Mouse (Mus musculus) neural tube, embryonic 15.5 days (tissue): ENCODE measurements at regions not wholly inside any gene's neighbourhood (a gene's known extent, or its start where the extent isn't known, plus 50 kb on each side); places are given as distances from the start of the nearest gene placed in this dataset.

Experiments
- ATAC-seq: fragments of 200-750 bp; cut with Nextera tagmentation; 2 replicates; pipeline ENCODE4 v1.8.0; 2017; ENCODE audit warnings: mild to moderate bottlenecking, moderate TSS enrichment, moderate library complexity; ENCODE audit not compliant: low FRiP score
- H3K27ac ChIP-seq: fragments of 300-500 bp; sonication (generic); replicated peaks from 2 replicates; pipeline ENCODE4 v1.5.1; 2015; ENCODE audit warnings: mild to moderate bottlenecking, inconsistent platforms
- H3K27me3 ChIP-seq: fragments of 300-500 bp; sonication (generic); replicated peaks from 2 replicates; pipeline ENCODE4 v1.6.1; 2015; ENCODE audit warnings: inconsistent platforms
- H3K36me3 ChIP-seq: fragments of 300-500 bp; sonication (generic); 2 replicates; pipeline ENCODE4 v1.6.1; 2015; ENCODE audit warnings: inconsistent platforms
- H3K4me1 ChIP-seq: fragments of 300-500 bp; sonication (generic); 2 replicates; pipeline ENCODE4 v1.6.1; 2015; ENCODE audit warnings: inconsistent platforms
- H3K4me2 ChIP-seq: fragments of 300-500 bp; sonication (generic); 2 replicates; pipeline ENCODE4 v1.6.1; 2015; ENCODE audit warnings: inconsistent platforms, mild to moderate bottlenecking, moderate library complexity
- H3K4me3 ChIP-seq: fragments of 300-500 bp; sonication (generic); replicated peaks from 2 replicates; pipeline ENCODE4 v1.5.1; 2015; ENCODE audit warnings: mild to moderate bottlenecking, inconsistent platforms
- H3K9ac ChIP-seq: fragments of 300-500 bp; sonication (generic); replicated peaks from 2 replicates; pipeline ENCODE4 v1.6.1; 2015; ENCODE audit warnings: mild to moderate bottlenecking, inconsistent platforms
- H3K9me3 ChIP-seq: fragments of 300-500 bp; sonication (generic); replicated peaks from 2 replicates; pipeline ENCODE4 v1.6.1; 2016; ENCODE audit warnings: inconsistent platforms
- WGBS: fragments of 180-500 bp; shearing (Covaris S2); methylation state at CpG from one replicate; pipeline ENCODE4 v1.1.7; 2015; ENCODE audit warnings: mixed read lengths; 5-methylcytosine and 5-hydroxymethylcytosine counted together

GRCm38 (mm10) chr3:37976566-37976965 is 252.3 kb upstream of the Gm5148 start:
- H3K9ac ChIP-seq = no peak overlapping the region
- 25% methylated on average over 13 of the region's 13 CpGs for WGBS
- H3K27ac ChIP-seq = no peak overlapping the region
- H3K36me3 ChIP-seq = no peaks in the 10 kb centered on the region
- peak overlapping the region; percentile 54 for H3K4me2 ChIP-seq
- H3K27me3 ChIP-seq = no peaks in the 10 kb centered on the region
- peak; percentile 77; the same call in 1 of the 2 replicates for ATAC-seq
- peaks cover 15% of the 10 kb centered on the region; the same call in 1 of the 2 replicates for H3K4me1 ChIP-seq
- no peaks in the 10 kb centered on the region for H3K9me3 ChIP-seq
- H3K4me3 ChIP-seq = peak overlapping the region; percentile 19

DNA sequence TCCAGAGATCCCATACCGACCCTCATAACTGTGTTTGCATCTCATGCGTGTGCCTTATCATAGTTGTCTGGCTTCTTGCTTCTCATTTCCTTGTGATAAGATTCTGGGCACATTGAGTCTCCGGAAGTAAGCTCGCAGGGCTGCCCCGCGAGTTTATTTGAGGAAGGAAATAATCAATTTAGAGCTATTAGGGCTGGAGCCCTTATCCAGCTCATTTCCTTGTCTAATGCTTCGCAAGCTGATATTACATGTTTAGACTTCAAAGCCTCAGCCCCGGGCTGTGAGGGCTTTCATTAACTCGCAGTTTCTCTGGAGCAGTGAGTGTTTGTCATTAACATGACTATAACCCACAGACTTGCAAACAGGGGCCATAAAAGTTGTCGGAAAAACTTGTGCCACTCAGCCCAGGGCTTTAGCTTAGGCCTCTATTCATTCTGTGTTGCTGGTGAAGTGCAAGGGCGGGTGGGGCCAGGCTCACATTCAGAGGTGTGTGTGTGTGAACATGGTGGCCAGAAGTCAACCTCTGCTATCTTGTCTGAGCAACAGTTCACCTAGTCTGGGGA is 251.0 kb upstream of the Gm5148 start:
- no peaks in the 10 kb centered on the region for H3K36me3 ChIP-seq
- H3K4me2 ChIP-seq = no peak overlapping the region
- no peak for ATAC-seq

GRCm38 (mm10) chr3:37972931-37973330 is 248.6 kb upstream of the Gm5148 start:
- no peak overlapping the region for H3K4me3 ChIP-seq
- no peaks in the 10 kb centered on the region for H3K9me3 ChIP-seq
- ATAC-seq = no peak
- WGBS = 85% methylated on average over 3 of the region's 3 CpGs
- H3K27me3 ChIP-seq = no peaks in the 10 kb centered on the region
- no peak overlapping the region for H3K4me2 ChIP-seq
- no peaks in the 10 kb centered on the region for H3K36me3 ChIP-seq
- no peak overlapping the region for H3K9ac ChIP-seq
- H3K27ac ChIP-seq = no peak overlapping the region
- peaks cover 15% of the 10 kb centered on the region; the same call in 1 of the 2 replicates for H3K4me1 ChIP-seq

More for the DNA sequence above, 251.0 kb upstream of the Gm5148 start:
- H3K27me3 ChIP-seq = no peaks in the 10 kb centered on the region
- H3K9ac ChIP-seq = no peak overlapping the region
- H3K9me3 ChIP-seq = no peaks in the 10 kb centered on the region
- H3K4me3 ChIP-seq = no peak overlapping the region
- WGBS = 28% methylated on average over 11 of the region's 11 CpGs
- H3K4me1 ChIP-seq = peaks cover 15% of the 10 kb centered on the region; the same call in 1 of the 2 replicates
- H3K27ac ChIP-seq = no peak overlapping the region

GRCm38 (mm10) chr3:37971240-37971639 is 246.9 kb upstream of the Gm5148 start:
- H3K9ac ChIP-seq = no peak overlapping the region
- peaks cover 10% of the 10 kb centered on the region; the same call in 1 of the 2 replicates for H3K4me1 ChIP-seq
- H3K27ac ChIP-seq = no peak overlapping the region
- H3K4me2 ChIP-seq = no peak overlapping the region
- H3K36me3 ChIP-seq = no peaks in the 10 kb centered on the region
- H3K9me3 ChIP-seq = no peaks in the 10 kb centered on the region
- 84% methylated on average over 2 of the region's 2 CpGs for WGBS
- no peaks in the 10 kb centered on the region for H3K27me3 ChIP-seq
- no peak for ATAC-seq
- no peak overlapping the region for H3K4me3 ChIP-seq

DNA sequence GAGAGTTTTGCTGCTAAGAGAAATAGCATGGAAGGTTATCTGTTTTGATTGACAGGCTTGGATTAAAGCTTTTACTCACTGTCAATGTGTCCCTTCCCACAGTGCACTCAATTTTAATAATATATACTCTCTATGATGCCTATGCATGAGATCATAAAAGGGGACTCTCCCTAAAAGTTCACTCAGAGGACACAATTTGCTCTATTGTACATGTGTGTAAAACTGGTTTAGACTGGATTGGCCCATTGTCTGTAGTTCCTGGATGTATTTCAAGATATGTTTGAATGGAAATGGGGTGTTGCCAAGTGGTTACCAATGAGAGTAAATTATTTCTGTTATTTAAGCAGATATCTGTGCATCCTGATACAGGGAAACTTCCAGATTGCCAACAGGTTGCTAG is 244.4 kb upstream of the Gm5148 start:
- H3K9me3 ChIP-seq = no peaks in the 10 kb centered on the region
- no peak for ATAC-seq
- no peaks in the 10 kb centered on the region for H3K27me3 ChIP-seq
- no peaks in the 10 kb centered on the region for H3K4me1 ChIP-seq
- no peaks in the 10 kb centered on the region for H3K36me3 ChIP-seq
- H3K9ac ChIP-seq = no peak overlapping the region
- no peak overlapping the region for H3K4me2 ChIP-seq
- H3K4me3 ChIP-seq = no peak overlapping the region
- H3K27ac ChIP-seq = no peak overlapping the region

GRCm38 (mm10) chr3:37965221-37965620 is 240.9 kb upstream of the Gm5148 start:
- no peak for ATAC-seq
- WGBS = 96% methylated on average over 4 of the region's 4 CpGs
- no peaks in the 10 kb centered on the region for H3K36me3 ChIP-seq
- H3K27me3 ChIP-seq = no peaks in the 10 kb centered on the region
- no peak overlapping the region for H3K9ac ChIP-seq
- H3K27ac ChIP-seq = no peak overlapping the region
- no peak overlapping the region for H3K4me2 ChIP-seq
- no peaks in the 10 kb centered on the region for H3K4me1 ChIP-seq
- no peak overlapping the region for H3K4me3 ChIP-seq
- no peaks in the 10 kb centered on the region for H3K9me3 ChIP-seq

DNA sequence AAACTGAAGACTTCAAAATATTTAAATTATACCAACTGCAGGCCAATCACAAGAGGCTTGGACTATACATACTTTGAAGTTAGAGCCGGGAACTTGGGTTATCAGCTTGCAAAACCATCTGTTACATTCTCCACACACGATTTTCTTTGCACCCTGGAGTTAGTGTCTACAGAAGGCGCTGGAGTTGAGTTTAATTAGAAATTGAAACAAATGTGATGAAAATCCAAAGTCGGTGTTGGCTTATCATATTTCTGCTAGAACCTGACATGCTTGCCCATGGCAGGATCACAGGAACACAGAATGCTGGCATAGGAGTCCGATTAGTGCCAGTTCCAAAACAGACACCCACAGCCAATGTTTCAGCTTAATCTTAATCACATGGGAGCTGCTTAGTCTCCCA is 239.8 kb upstream of the Gm5148 start:
- WGBS = 83% methylated on average over 5 of the region's 5 CpGs
- no peaks in the 10 kb centered on the region for H3K27me3 ChIP-seq
- no peak overlapping the region for H3K9ac ChIP-seq
- no peak overlapping the region for H3K4me3 ChIP-seq
- no peaks in the 10 kb centered on the region for H3K4me1 ChIP-seq
- no peaks in the 10 kb centered on the region for H3K9me3 ChIP-seq
- ATAC-seq = no peak
- no peak overlapping the region for H3K27ac ChIP-seq
- no peaks in the 10 kb centered on the region for H3K36me3 ChIP-seq
- no peak overlapping the region for H3K4me2 ChIP-seq

DNA sequence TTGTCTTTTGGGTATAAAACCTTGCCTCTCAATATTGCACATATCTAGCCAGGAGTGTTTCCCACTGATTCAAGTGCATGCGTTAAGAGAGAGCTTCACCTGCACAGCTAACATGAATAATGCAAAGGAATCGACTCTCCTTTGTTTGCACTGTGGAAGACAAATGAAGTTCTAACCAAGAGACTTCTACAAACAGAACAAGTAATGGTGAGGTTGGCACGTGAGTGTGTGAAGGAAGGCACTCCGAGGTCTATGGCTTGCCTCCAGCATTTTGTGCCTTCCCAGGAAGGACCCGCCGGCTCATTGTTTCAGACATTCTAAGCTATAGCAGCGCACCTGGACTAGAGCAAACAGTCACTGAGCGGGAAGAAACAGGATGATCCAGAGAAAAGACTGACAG is 238.5 kb upstream of the Gm5148 start:
- Histone ChIP-seq H3K9ac (no peak overlapping the region), H3K4me3 (no peak overlapping the region), H3K27me3 (no peaks in the 10 kb centered on the region), H3K9me3 (no peaks in the 10 kb centered on the region), H3K4me2 (no peak overlapping the region), H3K27ac (no peak overlapping the region), H3K36me3 (no peaks in the 10 kb centered on the region), H3K4me1 (no peaks in the 10 kb centered on the region)
- WGBS = 84% methylated on average over 8 of the region's 8 CpGs
- no peak for ATAC-seq

GRCm38 (mm10) chr3:37962043-37962810 is 237.9 kb upstream of the Gm5148 start:
- ATAC-seq = no peak
- no peak overlapping the region for H3K4me2 ChIP-seq
- no peaks in the 10 kb centered on the region for H3K36me3 ChIP-seq
- H3K9me3 ChIP-seq = no peaks in the 10 kb centered on the region
- no peaks in the 10 kb centered on the region for H3K27me3 ChIP-seq
- no peak overlapping the region for H3K4me3 ChIP-seq
- no peaks in the 10 kb centered on the region for H3K4me1 ChIP-seq
- WGBS = 72% methylated on average over 12 of the region's 12 CpGs
- no peak overlapping the region for H3K27ac ChIP-seq
- H3K9ac ChIP-seq = no peak overlapping the region

DNA sequence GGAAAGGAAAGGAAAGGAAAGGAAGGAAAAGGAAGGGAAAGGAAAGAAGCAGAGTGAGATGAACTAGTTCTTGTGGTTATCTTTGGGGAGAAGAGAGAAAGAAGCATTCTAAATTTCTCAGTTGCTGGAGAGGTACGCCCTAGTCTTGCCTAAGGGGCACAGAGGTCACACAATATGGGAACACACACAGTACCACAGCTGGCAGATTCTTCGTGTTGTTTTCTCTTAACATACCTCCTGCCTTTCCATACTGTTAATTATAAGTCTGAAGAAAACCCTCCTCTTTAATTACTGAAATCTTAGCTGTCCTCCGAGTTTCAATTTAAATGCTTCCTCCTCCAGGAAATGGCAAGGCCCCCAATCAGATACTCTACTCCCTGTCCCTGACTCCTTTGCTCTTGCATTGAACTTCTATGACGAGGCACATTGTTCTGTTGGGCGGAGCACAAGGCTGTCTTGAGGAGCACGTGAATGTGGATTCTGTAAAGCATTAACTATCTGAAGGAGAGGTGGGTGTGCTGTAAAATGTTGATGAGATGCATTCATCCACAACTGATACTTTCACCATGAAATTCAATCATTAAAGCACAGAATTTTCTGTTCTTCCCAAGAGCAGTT is 234.2 kb upstream of the Gm5148 start:
- Histone ChIP-seq H3K9ac (no peak overlapping the region), H3K27ac (no peak overlapping the region), H3K4me3 (no peak overlapping the region), H3K4me1 (no peaks in the 10 kb centered on the region), H3K9me3 (no peaks in the 10 kb centered on the region), H3K36me3 (no peaks in the 10 kb centered on the region), H3K27me3 (no peaks in the 10 kb centered on the region), H3K4me2 (no peak overlapping the region)
- ATAC-seq = no peak
- 57% methylated on average over 6 of the region's 6 CpGs for WGBS

DNA sequence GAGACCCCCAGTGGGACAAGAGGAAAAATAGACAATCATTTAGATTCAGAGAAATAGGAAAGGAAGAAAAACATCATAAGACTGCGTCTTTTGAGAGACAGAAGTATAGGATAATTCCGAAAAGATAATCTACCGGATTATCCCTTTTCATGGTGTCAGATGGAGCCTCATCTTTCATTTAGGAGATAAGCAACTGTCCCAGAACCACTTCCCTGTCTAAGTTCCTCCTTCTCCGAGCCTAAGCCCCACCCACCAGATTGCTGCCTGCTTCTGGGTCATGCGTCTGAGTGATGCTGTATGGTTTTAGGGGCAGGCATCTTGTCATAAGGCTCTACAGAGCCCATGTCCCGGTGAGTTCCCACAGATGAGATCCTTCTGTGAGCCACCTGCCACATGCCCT is 232.3 kb upstream of the Gm5148 start:
- no peak for ATAC-seq
- WGBS = 94% methylated on average over 6 of the region's 6 CpGs

GRCm38 (mm10) chr3:37952891-37953290 is 228.6 kb upstream of the Gm5148 start:
- no peak for ATAC-seq
- WGBS = 77% methylated on average over 3 of the region's 3 CpGs
- no peaks in the 10 kb centered on the region for H3K27me3 ChIP-seq
- no peak overlapping the region for H3K27ac ChIP-seq
- H3K9me3 ChIP-seq = no peaks in the 10 kb centered on the region
- no peak overlapping the region for H3K9ac ChIP-seq
- no peak overlapping the region for H3K4me2 ChIP-seq
- no peak overlapping the region for H3K4me3 ChIP-seq
- no peaks in the 10 kb centered on the region for H3K4me1 ChIP-seq
- H3K36me3 ChIP-seq = no peaks in the 10 kb centered on the region

More for the DNA sequence above, 232.3 kb upstream of the Gm5148 start:
- Histone ChIP-seq H3K9ac (no peak overlapping the region), H3K9me3 (no peaks in the 10 kb centered on the region), H3K4me2 (no peak overlapping the region), H3K4me3 (no peak overlapping the region), H3K36me3 (no peaks in the 10 kb centered on the region), H3K27ac (no peak overlapping the region), H3K27me3 (no peaks in the 10 kb centered on the region), H3K4me1 (no peaks in the 10 kb centered on the region)
